Mouse (Mus musculus): Measurements from ENCODE around the gene Tnnc2. TPM values are rescaled to one million over a fixed set of nuclear protein-coding genes. Genes with fewer than 3 reads are reported as not detected.
A peak's percentile ranks its signal among the peaks of the same experiment; 100 is the strongest.

The Tnnc2 gene
- polyA plus RNA-seq, 1 experiment from 2014 or later = 0.60 TPM

GRCm38 (mm10) chr2:164783926-164784581, 4.3 kb upstream of the Tnnc2 start:
- Histone ChIP-seq H3K36me3 (no peaks in the 10 kb centered on the region), H3K4me3 (no peak overlapping the region), H3K9ac (replicated peaks) (no peak overlapping the region), H3K27ac (replicated peaks) (no peak overlapping the region), H3K9me3 (no peaks in the 10 kb centered on the region), H3K27me3 (no peaks in the 10 kb centered on the region), H3K4me1 (peaks cover 19% of the 10 kb centered on the region), H3K4me2 (replicated peaks) (no peak overlapping the region)
- 79% methylated on average over 7 of the region's 7 CpGs for WGBS
- ATAC-seq (replicated peaks) = no peak

GRCm38 (mm10) chr2:164781876-164782275, 2.1 kb upstream of the Tnnc2 start:
- Histone ChIP-seq H3K4me2 (replicated peaks) (no peak overlapping the region), H3K4me3 (no peak overlapping the region), H3K36me3 (no peaks in the 10 kb centered on the region), H3K9ac (replicated peaks) (no peak overlapping the region), H3K27ac (replicated peaks) (no peak overlapping the region), H3K27me3 (no peaks in the 10 kb centered on the region), H3K9me3 (no peaks in the 10 kb centered on the region), H3K4me1 (peaks cover 15% of the 10 kb centered on the region)
- 74% methylated on average over 4 of the region's 4 CpGs for WGBS
- no peak for ATAC-seq (replicated peaks)

DNA sequence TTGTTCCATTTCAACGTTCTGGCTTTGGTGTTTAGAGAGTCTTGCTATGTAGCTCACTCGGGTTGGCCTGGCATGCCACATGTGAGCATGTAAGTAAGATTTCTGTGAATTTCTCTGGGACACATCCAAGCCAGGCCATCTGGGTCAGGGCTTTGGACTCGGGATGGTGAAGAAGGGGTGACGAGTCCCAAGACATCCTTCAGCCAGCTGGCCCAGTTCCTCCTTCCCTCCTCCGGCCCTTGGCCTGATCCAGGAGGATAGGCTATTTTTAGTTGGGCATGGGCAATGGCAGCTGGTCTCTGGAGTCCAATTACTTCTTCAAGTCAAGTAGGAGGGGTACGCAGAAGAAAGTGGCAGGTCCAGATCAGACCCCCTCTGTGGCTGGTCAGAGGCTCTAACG, 958 bp downstream of the Tnnc2 start:
- no peaks in the 10 kb centered on the region for H3K36me3 ChIP-seq
- H3K9ac ChIP-seq (replicated peaks) = no peak overlapping the region
- no peaks in the 10 kb centered on the region for H3K9me3 ChIP-seq
- ATAC-seq (replicated peaks) = no peak
- H3K4me3 ChIP-seq = no peak overlapping the region
- no peaks in the 10 kb centered on the region for H3K27me3 ChIP-seq
- H3K4me2 ChIP-seq (replicated peaks) = no peak overlapping the region
- 89% methylated on average over 7 of the region's 7 CpGs for WGBS
- no peaks in the 10 kb centered on the region for H3K4me1 ChIP-seq
- H3K27ac ChIP-seq (replicated peaks) = no peak overlapping the region

- no peaks in the 10 kb centered on the region for H3K36me3 ChIP-seq
- H3K4me1 ChIP-seq = no peaks in the 10 kb centered on the region
- H3K9ac ChIP-seq (replicated peaks) = no peak overlapping the region
- no peak overlapping the region for H3K4me3 ChIP-seq
- no peaks in the 10 kb centered on the region for H3K9me3 ChIP-seq
- no peak overlapping the region for H3K27ac ChIP-seq (replicated peaks)
- no peaks in the 10 kb centered on the region for H3K27me3 ChIP-seq
- no peak overlapping the region for H3K4me2 ChIP-seq (replicated peaks)
- no peak for ATAC-seq (replicated peaks)
- WGBS = 95% methylated on average over 11 of the region's 11 CpGs
These were observed 1.8 kb downstream of the Tnnc2 start for GRCm38 (mm10) chr2:164778015-164778287.

DNA sequence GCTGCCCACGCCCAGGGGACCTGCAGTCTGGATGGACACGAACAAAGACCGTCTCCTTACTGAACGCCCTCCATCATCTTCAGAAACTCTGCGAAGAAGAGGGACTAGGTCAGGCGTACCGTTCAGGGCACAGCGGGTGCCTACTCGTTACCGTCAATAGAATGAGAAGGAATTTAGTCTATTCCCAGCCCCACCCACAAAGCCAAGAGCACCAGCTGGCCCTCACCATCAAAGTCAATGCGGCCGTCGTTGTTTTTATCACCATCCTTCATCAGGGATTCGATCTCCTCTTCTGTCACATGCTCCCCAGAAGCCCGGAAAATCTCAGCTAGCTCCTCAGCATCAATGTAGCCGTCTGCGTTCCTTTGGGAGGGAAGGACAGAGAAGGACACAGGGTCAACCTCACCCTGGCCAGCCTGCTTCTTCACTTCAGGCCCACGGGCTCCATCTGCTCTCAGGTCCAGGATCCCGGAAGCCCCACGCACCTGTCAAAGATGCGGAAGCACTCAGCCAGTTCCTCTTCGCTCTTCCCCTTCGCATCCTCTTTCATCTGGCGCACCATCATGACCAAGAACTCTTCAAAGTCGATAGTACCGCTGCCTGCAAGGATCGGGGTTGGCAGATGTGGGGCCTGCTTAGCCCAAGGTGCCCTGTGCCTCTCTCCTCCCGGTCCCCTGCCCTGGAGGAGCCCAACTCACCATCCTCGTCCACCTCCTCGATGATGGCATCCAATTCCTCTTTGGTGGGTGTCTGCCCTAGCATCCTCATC, 2.3 kb downstream of the Tnnc2 start:
- no peak overlapping the region for H3K4me2 ChIP-seq (replicated peaks)
- no peak overlapping the region for H3K9ac ChIP-seq (replicated peaks)
- no peaks in the 10 kb centered on the region for H3K4me1 ChIP-seq
- H3K27me3 ChIP-seq = no peaks in the 10 kb centered on the region
- no peak overlapping the region for H3K27ac ChIP-seq (replicated peaks)
- H3K36me3 ChIP-seq = no peaks in the 10 kb centered on the region
- H3K4me3 ChIP-seq = no peak overlapping the region
- 85% methylated on average over 30 of the region's 30 CpGs for WGBS
- no peaks in the 10 kb centered on the region for H3K9me3 ChIP-seq
- no peak for ATAC-seq (replicated peaks)

GRCm38 (mm10) chr2:164776801-164777200, 3.0 kb downstream of the Tnnc2 start:
- Histone ChIP-seq H3K9me3 (no peaks in the 10 kb centered on the region), H3K4me1 (peaks cover 6% of the 10 kb centered on the region), H3K4me2 (replicated peaks) (no peak overlapping the region), H3K4me3 (no peak overlapping the region), H3K36me3 (no peaks in the 10 kb centered on the region), H3K9ac (replicated peaks) (no peak overlapping the region), H3K27me3 (no peaks in the 10 kb centered on the region), H3K27ac (replicated peaks) (no peak overlapping the region)
- no peak for ATAC-seq (replicated peaks)
- 72% methylated on average over 17 of the region's 17 CpGs for WGBS

DNA sequence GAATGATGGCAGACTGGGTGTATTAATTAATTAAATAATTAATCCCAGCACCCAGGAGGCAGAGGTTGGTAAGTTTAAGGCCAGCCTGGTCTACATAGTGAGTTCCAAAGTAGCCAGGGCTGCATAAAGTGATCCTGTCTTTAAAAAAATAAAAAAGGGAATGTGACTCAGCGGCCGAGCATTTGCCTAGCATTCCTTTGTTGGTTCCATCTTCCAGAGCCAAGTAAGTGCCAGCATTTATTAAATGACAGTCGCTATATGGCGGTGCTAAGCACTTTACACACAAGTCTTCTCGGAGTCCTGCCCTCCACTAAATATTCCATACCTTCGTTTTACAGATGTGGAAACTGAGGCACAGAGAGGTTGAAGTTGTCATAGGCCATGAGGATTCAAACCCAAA, 3.6 kb downstream of the Tnnc2 start:
- no peak overlapping the region for H3K27ac ChIP-seq (replicated peaks)
- whole genome bisulfite sequencing = 90% methylated on average over 6 of the region's 6 CpGs
- H3K9me3 ChIP-seq = no peaks in the 10 kb centered on the region
- no peak overlapping the region for H3K9ac ChIP-seq (replicated peaks)
- no peaks in the 10 kb centered on the region for H3K27me3 ChIP-seq
- no peaks in the 10 kb centered on the region for H3K36me3 ChIP-seq
- H3K4me2 ChIP-seq (replicated peaks) = no peak overlapping the region
- peaks cover 12% of the 10 kb centered on the region for H3K4me1 ChIP-seq
- no peak for ATAC-seq (replicated peaks)
- no peak overlapping the region for H3K4me3 ChIP-seq

DNA sequence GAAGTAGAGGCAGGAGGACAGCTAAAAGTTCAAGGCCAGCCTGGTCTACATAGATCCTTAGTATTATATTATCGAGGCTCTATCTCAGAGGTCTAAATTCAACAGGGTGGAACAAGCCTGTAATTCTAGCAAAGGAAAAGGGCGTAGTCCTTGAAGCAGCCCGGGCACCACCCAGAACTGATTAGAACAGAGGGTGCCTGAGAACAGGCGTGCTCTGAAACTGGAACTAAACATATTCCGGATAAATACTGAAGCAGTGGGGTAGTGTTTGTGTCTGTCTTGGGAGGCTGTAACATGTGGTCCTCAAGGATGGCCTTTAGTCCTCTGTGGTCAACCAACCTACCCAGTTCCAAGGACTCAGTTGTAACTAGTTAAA, 5.8 kb downstream of the Tnnc2 start:
- 88% methylated on average over 5 of the region's 5 CpGs for WGBS
- peaks cover 25% of the 10 kb centered on the region for H3K4me1 ChIP-seq
- no peak overlapping the region for H3K4me2 ChIP-seq (replicated peaks)
- no peak for ATAC-seq (replicated peaks)
- H3K4me3 ChIP-seq = no peak overlapping the region
- H3K27ac ChIP-seq (replicated peaks) = no peak overlapping the region
- no peaks in the 10 kb centered on the region for H3K36me3 ChIP-seq
- no peaks in the 10 kb centered on the region for H3K9me3 ChIP-seq
- H3K9ac ChIP-seq (replicated peaks) = no peak overlapping the region
- no peaks in the 10 kb centered on the region for H3K27me3 ChIP-seq

DNA sequence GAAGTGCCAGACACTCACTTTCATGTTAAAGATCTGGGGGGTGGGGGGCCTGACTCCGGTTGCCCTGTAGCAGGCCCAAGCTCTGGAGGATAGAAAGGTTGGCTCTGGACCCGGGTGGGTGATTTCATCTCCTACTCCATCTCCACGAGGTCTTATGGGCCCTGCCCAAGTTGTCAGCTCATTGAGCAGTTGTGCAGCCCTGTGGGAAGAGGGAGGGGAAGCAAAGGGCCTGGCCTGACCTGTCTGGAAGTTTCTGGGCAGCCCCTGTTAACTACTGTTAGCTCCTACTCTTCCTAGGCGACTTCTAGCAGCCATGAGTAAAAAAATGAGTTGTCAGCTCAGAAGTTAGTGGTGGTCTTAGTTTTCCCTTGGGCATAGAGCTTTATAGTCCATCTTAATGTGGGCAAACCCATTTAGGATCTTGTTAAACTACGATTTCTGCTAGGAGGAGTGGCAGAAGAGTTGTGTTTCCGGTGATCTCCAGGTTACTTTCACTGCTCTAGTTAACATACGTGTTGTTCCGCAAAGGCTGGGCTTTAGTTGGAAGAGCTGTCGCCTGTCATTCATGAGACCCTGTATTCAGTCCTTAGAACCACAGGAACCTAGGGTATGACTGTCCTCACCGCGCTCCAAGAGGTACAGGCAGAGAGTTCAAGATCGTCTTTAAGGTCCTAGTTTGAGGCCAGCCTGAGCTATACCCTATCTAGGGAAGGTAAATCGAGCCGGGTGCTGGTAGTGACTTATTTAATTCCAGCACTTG, 6.4 kb downstream of the Tnnc2 start:
- Histone ChIP-seq H3K9me3 (no peaks in the 10 kb centered on the region), H3K4me1 (peaks cover 25% of the 10 kb centered on the region), H3K4me2 (replicated peaks) (no peak overlapping the region), H3K4me3 (no peak overlapping the region), H3K36me3 (peaks cover under 1% of the 10 kb centered on the region), H3K27me3 (no peaks in the 10 kb centered on the region), H3K9ac (replicated peaks) (no peak overlapping the region), H3K27ac (replicated peaks) (no peak overlapping the region)
- ATAC-seq (replicated peaks) = no peak
- WGBS = 81% methylated on average over 14 of the region's 14 CpGs

DNA sequence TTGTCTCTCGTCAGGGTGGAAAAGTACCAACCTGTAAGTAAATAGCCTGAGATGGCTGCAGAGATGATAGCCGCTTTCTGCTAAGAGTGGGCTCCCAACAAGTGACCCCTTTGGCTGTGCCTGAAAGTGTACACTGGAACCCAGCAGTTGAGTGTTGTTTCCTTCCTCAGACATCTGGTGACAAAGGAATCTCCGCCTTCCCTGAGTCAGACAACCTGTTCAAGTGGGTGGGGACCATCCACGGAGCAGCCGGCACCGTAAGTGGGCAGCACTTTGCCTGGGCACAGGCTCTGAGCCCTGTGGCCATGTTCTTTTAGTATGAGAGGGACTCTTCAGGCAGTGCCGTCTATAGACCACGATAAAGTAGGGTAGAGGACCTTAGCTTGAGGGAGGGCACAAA, 8.6 kb downstream of the Tnnc2 start:
- H3K4me2 ChIP-seq (replicated peaks) = peak overlapping the region; percentile 96
- peak overlapping the region; percentile 73 for H3K4me3 ChIP-seq
- 0 out of 2 replicates have a peak overlapping the region, but pooled peaks have one; percentile 53 for H3K9ac ChIP-seq (replicated peaks)
- WGBS = 79% methylated on average over 8 of the region's 8 CpGs
- ATAC-seq (replicated peaks) = no peak
- H3K36me3 ChIP-seq = peaks cover 22% of the 10 kb centered on the region
- peaks cover 25% of the 10 kb centered on the region for H3K4me1 ChIP-seq
- no peaks in the 10 kb centered on the region for H3K9me3 ChIP-seq
- H3K27ac ChIP-seq (replicated peaks) = no peak overlapping the region
- no peaks in the 10 kb centered on the region for H3K27me3 ChIP-seq

GRCm38 (mm10) chr2:164770279-164770678, 9.5 kb downstream of the Tnnc2 start:
- peak overlapping the region; percentile 96 for H3K4me2 ChIP-seq (replicated peaks)
- H3K4me1 ChIP-seq = peaks cover 25% of the 10 kb centered on the region
- H3K9ac ChIP-seq (replicated peaks) = peak overlapping the region; percentile 53
- ATAC-seq (replicated peaks) = no peak
- H3K36me3 ChIP-seq = peaks cover 30% of the 10 kb centered on the region
- peak overlapping the region; percentile 73 for H3K4me3 ChIP-seq
- no peak overlapping the region for H3K27ac ChIP-seq (replicated peaks)
- H3K27me3 ChIP-seq = no peaks in the 10 kb centered on the region
- 4% methylated on average over 15 of the region's 15 CpGs for WGBS
- no peaks in the 10 kb centered on the region for H3K9me3 ChIP-seq

- H3K27me3 ChIP-seq = no peaks in the 10 kb centered on the region
- H3K4me2 ChIP-seq (replicated peaks) = peak within 1 kb of the TSS; percentile 96
- WGBS = 3% methylated on average over 53 of the region's 53 CpGs
- H3K9me3 ChIP-seq = no peaks in the 10 kb centered on the region
- ATAC-seq (replicated peaks) = peak; percentile 100
- H3K4me1 ChIP-seq = peaks cover 25% of the 10 kb centered on the region
- H3K4me3 ChIP-seq = peak within 1 kb of the TSS; percentile 73
- peaks cover 38% of the 10 kb centered on the region for H3K36me3 ChIP-seq
- peak within 1 kb of the TSS; percentile 24; the same call in 1 of the 2 replicates for H3K27ac ChIP-seq (replicated peaks)
- peak within 1 kb of the TSS; percentile 53 for H3K9ac ChIP-seq (replicated peaks)
These were observed 10.3 kb downstream of the Tnnc2 start, which contains the start of gene Ube2c for GRCm38 (mm10) chr2:164769258-164770037. Ube2c (plus strand) TSS chr2:164769898.

Measured in forebrain, embryonic 15.5 days (tissue).